Mouse (Mus musculus): Measurements from ENCODE around the gene Fbp2.
A peak's percentile ranks its signal among the peaks of the same experiment; 100 is the strongest.
"Not testable (repeated sequence)": the region's sequence is repeated elsewhere in the genome, so short reads cannot be mapped to it uniquely, and the experiment has no call there.

Gene Fbp2

GRCm38 (mm10) chr13:62865651-62866315, 7.6 kb upstream of the Fbp2 start:
- DNase-seq (ENCODE audit: low read depth, low spot score) = peak; percentile 13

GRCm38 (mm10) chr13:62863771-62864170, 5.5 kb upstream of the Fbp2 start:
- DNase-seq (ENCODE audit: low read depth, low spot score) = no peak

- DNase-seq (ENCODE audit: low read depth, low spot score) = no peak
These were observed 4.7 kb upstream of the Fbp2 start for GRCm38 (mm10) chr13:62862875-62863274.

- no peak for DNase-seq (ENCODE audit: low read depth, low spot score)
These were observed 1.8 kb upstream of the Fbp2 start for GRCm38 (mm10) chr13:62860068-62860467.

- not testable (repeated sequence) for DNase-seq (ENCODE audit: low read depth, low spot score)
These were observed 1.0 kb upstream of the Fbp2 start for GRCm38 (mm10) chr13:62859251-62859650.

- DNase-seq (ENCODE audit: low read depth, low spot score) = no peak
These were observed 1.4 kb downstream of the Fbp2 start for GRCm38 (mm10) chr13:62856850-62857249.

GRCm38 (mm10) chr13:62856305-62856675, 1.9 kb downstream of the Fbp2 start:
- DNase-seq (ENCODE audit: low read depth, low spot score) = peak; percentile 91

GRCm38 (mm10) chr13:62855396-62856304, 2.6 kb downstream of the Fbp2 start:
- no peak for DNase-seq (ENCODE audit: low read depth, low spot score)

GRCm38 (mm10) chr13:62854666-62855065, 3.6 kb downstream of the Fbp2 start:
- peak; percentile 41 for DNase-seq (ENCODE audit: low read depth, low spot score)

- DNase-seq (ENCODE audit: low read depth, low spot score) = no peak
These were observed 24.9 kb downstream of the Fbp2 start for GRCm38 (mm10) chr13:62833341-62833740.

- DNase-seq (ENCODE audit: low read depth, low spot score) = no peak
These were observed 26.0 kb downstream of the Fbp2 start for GRCm38 (mm10) chr13:62832239-62832638.

GRCm38 (mm10) chr13:62815705-62816104, 42.5 kb downstream of the Fbp2 start:
- DNase-seq (ENCODE audit: low read depth, low spot score) = not testable (repeated sequence)

- peak; percentile 6 for DNase-seq (ENCODE audit: low read depth, low spot score)
These were observed 45.5 kb downstream of the Fbp2 start for GRCm38 (mm10) chr13:62812713-62813112.

- not testable (repeated sequence) for DNase-seq (ENCODE audit: low read depth, low spot score)
These were observed 50.2 kb downstream of the Fbp2 start for GRCm38 (mm10) chr13:62807981-62808380.
